Mouse (Mus musculus): ENCODE measurements around the gene Eid3. TPM values are rescaled to one million over a fixed set of nuclear protein-coding genes. Genes with fewer than 3 reads are reported as not detected.

Gene Eid3
- total RNA-seq, 4 experiments from 2014 or later, result 1.7 to 3.4 (median 2.6) TPM

- no peak for DNase-seq (ENCODE audit: low spot score in 2 of 2)
Measured at GRCm38 (mm10) chr10:82860929-82861315, 5.5 kb upstream of the Eid3 start.

- no peak for DNase-seq (ENCODE audit: low spot score in 2 of 2)
Measured at GRCm38 (mm10) chr10:82863106-82863680, 3.2 kb upstream of the Eid3 start.

DNA sequence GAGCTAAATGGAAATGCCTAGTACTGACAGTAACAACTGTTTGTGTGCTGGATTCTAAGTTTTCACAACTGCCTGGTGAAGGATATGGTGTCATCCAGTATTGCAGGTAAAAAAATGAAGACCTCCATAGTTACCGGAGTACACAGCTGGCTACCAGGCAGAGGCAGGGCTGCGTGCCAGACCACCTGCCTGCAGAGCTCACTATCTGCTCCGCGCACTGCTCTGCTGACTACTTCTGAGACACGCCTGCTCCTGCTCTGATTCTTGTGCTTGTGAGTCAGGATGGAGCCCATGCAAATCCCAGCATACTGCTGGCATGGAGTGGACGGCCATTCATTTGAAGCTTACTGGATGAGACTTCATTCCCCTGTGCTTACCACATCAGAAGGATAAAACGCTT is 2.6 kb upstream of the Eid3 start:
- DNase-seq (ENCODE audit: low spot score in 2 of 2), result no peak

- no peak for DNase-seq (ENCODE audit: low spot score in 2 of 2)
Measured at GRCm38 (mm10) chr10:82866832-82867231, 406 bp downstream of the Eid3 start.

DNA sequence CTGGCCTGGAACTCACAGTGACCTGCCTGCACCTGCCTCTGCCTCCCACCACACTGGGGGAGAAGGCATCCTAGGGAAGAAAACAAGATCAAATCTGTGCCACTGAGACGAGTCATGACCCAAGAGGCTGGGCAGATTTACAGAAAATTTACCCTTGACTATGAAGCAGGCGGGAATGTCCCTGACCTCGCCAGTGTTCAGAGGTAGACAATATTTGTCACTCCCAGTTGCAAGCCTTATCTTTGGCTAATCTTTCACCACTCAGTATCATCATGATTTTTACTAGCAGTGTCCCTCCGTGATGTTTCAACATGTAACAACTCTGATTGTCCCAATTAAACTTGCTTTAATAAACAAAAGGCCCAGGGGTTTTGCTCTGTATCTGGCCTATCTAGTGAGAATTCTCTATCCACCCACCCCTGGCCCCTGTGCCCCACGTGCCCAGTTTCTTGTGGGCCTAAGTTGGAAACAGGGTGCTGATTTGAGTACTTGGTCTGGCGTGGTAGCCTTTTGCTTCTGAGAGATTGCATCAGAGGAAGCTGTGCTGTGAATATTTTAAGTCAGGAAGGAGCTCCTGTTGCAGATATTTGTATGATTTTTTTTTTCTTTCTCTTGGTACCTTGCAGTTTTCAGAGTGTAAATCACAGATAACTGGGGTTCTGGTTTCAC is 2.1 kb downstream of the Eid3 start:
- DNase-seq (ENCODE audit: low spot score in 2 of 2), result no peak

- DNase-seq (ENCODE audit: low spot score in 2 of 2), result no peak
Measured at GRCm38 (mm10) chr10:82875446-82875845, 9.0 kb downstream of the Eid3 start.

DNA sequence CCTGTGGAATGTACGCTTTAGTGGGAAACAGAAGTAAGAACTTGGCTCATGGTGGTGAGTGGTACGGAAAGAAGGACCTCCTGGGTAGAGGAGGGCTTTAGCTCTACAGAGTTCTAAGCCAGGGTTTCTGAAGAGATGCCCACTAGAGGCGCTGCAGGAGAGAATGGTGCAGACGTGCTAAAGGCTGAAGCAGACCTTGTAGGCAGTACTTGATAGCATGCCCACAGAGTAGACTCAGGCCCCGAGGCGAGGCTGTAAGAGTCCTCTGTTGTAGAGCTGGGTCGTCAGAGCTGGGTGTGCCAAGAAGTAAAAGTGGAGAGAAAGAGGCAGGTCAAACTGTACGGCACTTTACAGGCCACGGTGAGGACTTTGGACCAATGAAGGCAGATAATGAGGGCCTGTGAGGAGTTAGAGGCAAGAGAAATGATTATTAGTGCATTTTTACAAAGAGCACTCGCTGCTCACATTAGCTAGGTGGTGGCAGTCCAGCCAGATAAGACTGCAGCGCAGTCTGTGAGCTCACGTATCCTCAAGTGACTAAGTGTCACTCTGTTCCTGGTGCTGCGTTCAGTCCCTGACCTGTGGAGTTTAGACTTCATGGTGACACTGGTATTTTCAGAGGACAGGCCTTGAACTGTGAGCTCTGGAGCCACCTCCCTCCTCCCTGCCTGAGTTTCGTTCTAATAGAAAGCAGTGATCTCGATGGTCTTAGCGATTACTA is 9.8 kb downstream of the Eid3 start:
- DNase-seq (ENCODE audit: low spot score in 2 of 2), result no peak

GRCm38 (mm10) chr10:82887354-82887753 is 20.9 kb downstream of the Eid3 start:
- no peak for DNase-seq (ENCODE audit: low spot score in 2 of 2)

- DNase-seq (ENCODE audit: low spot score in 2 of 2), result no peak
Measured at GRCm38 (mm10) chr10:82888576-82888975, 22.1 kb downstream of the Eid3 start.

GRCm38 (mm10) chr10:82889447-82889973 is 23.1 kb downstream of the Eid3 start:
- peak in 1 of 2 experiments; percentile 35 for DNase-seq (ENCODE audit: low spot score in 2 of 2)

GRCm38 (mm10) chr10:82890936-82891335 is 24.5 kb downstream of the Eid3 start:
- DNase-seq (ENCODE audit: low spot score in 2 of 2), result no peak

GRCm38 (mm10) chr10:82891427-82891826 is 25.0 kb downstream of the Eid3 start:
- no peak for DNase-seq (ENCODE audit: low spot score in 2 of 2)

DNA sequence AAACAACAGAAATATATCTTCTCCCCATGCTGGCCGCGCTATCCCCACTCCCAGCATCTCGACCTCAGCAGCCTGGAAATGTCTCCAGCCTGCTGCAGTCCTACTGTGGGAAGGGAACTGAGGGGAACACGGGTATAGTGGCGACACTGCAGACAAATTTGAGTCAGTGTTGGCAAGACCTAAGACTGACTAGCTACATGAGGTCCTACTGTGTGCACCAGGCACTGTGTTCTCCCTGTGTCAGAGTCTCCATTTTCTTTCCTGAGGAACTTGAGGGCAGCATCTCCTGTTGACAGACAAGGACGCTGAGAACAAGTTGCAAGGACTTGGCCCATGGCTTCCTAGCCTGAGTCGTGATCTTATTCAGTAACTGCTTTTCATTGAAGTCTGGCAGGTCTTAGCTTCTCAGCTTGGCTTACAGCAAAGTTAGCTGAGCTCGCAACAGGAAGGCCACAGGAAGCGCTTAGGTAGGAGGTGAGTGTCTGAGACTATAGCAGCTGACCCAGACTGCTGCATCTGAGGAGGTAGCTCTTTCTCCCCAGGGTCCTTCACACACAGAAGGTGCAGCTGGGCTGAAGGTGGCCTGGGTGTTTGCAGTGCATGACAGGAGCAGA is 26.1 kb downstream of the Eid3 start:
- no peak for DNase-seq (ENCODE audit: low spot score in 2 of 2)

DNA sequence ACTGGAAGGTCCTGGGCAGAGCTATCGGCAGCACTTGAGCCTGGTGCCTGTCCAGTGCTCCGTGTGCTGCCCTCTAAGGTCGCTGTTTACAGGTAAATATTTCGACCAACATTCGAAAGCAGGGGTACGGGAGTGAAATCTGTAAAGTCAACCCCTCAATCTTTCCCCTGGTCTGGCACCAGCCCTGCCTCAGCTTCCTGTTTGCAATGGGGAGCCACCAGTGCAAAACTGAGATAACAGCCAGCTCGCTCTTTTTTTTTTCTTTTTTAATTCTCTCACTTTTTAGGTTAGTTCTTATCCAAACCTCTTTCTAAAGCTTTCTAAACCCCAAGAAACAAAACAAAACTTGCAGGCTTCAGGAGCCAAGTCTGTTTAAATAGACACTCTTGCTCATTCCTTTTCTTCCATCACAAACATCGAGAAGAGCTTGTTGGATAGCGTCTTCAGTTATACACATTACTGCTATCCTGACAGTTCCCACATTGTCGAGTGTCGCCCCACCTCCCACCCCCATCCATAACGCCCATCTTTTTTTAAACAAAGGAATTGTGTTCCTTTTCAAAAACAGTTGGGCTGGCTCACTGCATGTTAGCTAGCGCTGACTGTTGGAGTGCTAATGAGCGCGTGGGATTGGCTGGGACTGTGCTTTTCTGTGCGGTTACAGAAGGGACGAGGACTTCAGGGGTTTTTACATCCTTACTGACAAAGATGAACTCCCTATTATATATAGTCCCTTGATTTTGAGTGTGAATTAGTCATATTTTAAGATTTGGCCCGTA is 27.6 kb downstream of the Eid3 start:
- DNase-seq (ENCODE audit: low spot score in 2 of 2), result peak; percentile 44 to 49

- no peak for DNase-seq (ENCODE audit: low spot score in 2 of 2)
Measured at GRCm38 (mm10) chr10:82897936-82898335, 31.5 kb downstream of the Eid3 start.

DNA sequence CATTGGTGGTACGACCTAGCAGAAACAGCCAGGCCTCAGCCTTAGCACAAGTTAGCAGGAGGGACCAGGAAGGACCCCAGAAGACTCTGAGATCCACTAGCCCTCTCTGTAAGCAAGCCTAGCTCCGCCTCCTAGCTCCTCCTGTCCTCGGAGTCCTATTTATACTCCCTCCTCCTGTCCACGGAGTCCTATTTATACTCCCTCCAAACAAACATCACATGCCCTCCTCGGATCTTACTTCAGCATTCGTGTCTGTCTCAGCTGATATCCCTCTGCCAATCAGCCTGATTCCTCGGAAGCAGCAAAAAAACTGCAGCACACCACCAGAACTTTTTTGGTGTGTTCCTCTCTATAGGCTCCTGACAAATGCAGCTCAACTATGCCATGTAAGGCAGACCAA is 32.5 kb downstream of the Eid3 start:
- DNase-seq (ENCODE audit: low spot score in 2 of 2), result no peak

DNA sequence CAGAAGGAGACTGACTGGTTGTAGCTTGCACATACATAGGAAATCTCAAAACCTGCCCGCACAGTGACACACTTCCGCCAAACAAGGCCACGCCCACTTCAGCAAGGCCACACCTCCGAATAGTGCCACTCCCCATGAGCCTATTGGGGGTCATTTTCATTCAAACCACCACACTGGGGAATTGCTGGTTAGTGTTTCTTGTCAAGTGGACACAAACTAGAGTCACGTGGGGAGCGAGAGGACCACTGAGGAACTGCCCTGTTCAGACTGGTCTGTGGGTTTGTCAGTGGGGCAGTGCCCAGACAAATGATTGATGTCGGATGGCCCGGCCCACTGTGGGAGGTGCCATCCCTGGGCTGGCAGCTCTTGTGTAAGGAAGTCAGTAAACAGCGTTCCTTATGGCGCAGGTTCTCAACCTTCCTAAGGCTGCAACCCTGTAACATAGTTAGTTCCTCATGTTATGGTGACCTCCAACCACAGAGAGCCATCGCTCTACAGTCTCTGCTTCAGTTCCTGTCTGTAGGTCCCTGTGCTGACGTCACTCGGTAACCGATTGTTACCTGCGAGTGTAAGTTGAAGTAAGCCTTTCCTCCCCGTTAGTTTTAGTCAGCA is 33.5 kb downstream of the Eid3 start:
- DNase-seq (ENCODE audit: low spot score in 2 of 2), result no peak

GRCm38 (mm10) chr10:82900546-82900945 is 34.1 kb downstream of the Eid3 start:
- DNase-seq (ENCODE audit: low spot score in 2 of 2), result peak in 1 of 2 experiments; percentile 37

- peak; percentile 64 to 88 for DNase-seq (ENCODE audit: low spot score in 2 of 2)
Measured at GRCm38 (mm10) chr10:82901436-82901835, 35.0 kb downstream of the Eid3 start.

GRCm38 (mm10) chr10:82908526-82908925 is 42.1 kb downstream of the Eid3 start:
- DNase-seq (ENCODE audit: low spot score in 2 of 2), result no peak

- peak in 1 of 2 experiments; percentile 74 for DNase-seq (ENCODE audit: low spot score in 2 of 2)
Measured at GRCm38 (mm10) chr10:82909382-82909781, 43.0 kb downstream of the Eid3 start.
